Mouse (Mus musculus): ENCODE measurements around the gene Hist1h2af. TPM values are rescaled to one million over a fixed set of nuclear protein-coding genes. Genes with fewer than 3 reads are reported as not detected.
A peak's percentile ranks its signal among the peaks of the same experiment; 100 is the strongest.

The Hist1h2af gene
- polyA plus RNA-seq, 1 experiment, result 76.9 TPM

GRCm38 (mm10) chr13:23521703-23522102 is 12.0 kb upstream of the Hist1h2af start:
- H3K4me1 ChIP-seq (ENCODE audit: control insufficient read depth, insufficient read depth, low read length), result peaks cover 7% of the 10 kb centered on the region

GRCm38 (mm10) chr13:23523976-23524375 is 9.7 kb upstream of the Hist1h2af start:
- TF ChIP-seq POLR2A (IDR thresholded peaks at IDR 0.05; ENCODE audit: borderline replicate concordance, low read depth, low read length), result no peak
- no peak for TF ChIP-seq CTCF (IDR thresholded peaks at IDR 0.05; ENCODE audit: low read depth, low read length)
- H3K4me1 ChIP-seq (ENCODE audit: control insufficient read depth, insufficient read depth, low read length), result peaks cover 12% of the 10 kb centered on the region
- 0 out of 2 replicates have a peak overlapping the region, but pooled peaks have one; percentile 2 for H3K4me3 ChIP-seq (ENCODE audit: insufficient read depth, low read length)
- no peak overlapping the region for H3K27ac ChIP-seq (ENCODE audit: insufficient read depth, low read depth, low read length)

More at GRCm38 (mm10) chr13:23521703-23522102, 12.0 kb upstream of the Hist1h2af start:
- no peak overlapping the region for H3K27ac ChIP-seq (ENCODE audit: insufficient read depth, low read depth, low read length)
- no peak for TF ChIP-seq POLR2A (IDR thresholded peaks at IDR 0.05; ENCODE audit: borderline replicate concordance, low read depth, low read length)
- no peak for TF ChIP-seq CTCF (IDR thresholded peaks at IDR 0.05; ENCODE audit: low read depth, low read length)
- H3K4me3 ChIP-seq (ENCODE audit: insufficient read depth, low read length), result no peak overlapping the region; the same call in 1 of the 2 replicates

GRCm38 (mm10) chr13:23524654-23525053 is 9.1 kb upstream of the Hist1h2af start:
- no peak overlapping the region for H3K4me3 ChIP-seq (ENCODE audit: insufficient read depth, low read length)
- H3K27ac ChIP-seq (ENCODE audit: insufficient read depth, low read depth, low read length), result no peak overlapping the region
- TF ChIP-seq POLR2A (IDR thresholded peaks at IDR 0.05; ENCODE audit: borderline replicate concordance, low read depth, low read length) (no peak), CTCF (IDR thresholded peaks at IDR 0.05; ENCODE audit: low read depth, low read length) (peak; percentile 85)
- H3K4me1 ChIP-seq (ENCODE audit: control insufficient read depth, insufficient read depth, low read length), result peaks cover 14% of the 10 kb centered on the region

- no peak for TF ChIP-seq POLR2A (IDR thresholded peaks at IDR 0.05; ENCODE audit: borderline replicate concordance, low read depth, low read length)
- peaks cover 10% of the 10 kb centered on the region for H3K4me1 ChIP-seq (ENCODE audit: control insufficient read depth, insufficient read depth, low read length)
- peak overlapping the region; percentile 44 for H3K4me3 ChIP-seq (ENCODE audit: insufficient read depth, low read length)
- H3K27ac ChIP-seq (ENCODE audit: insufficient read depth, low read depth, low read length), result no peak overlapping the region
Observed at GRCm38 (mm10) chr13:23525901-23526300, 7.8 kb upstream of the Hist1h2af start.

- Histone ChIP-seq H3K4me1 (ENCODE audit: control insufficient read depth, insufficient read depth, low read length) (peaks cover 10% of the 10 kb centered on the region), H3K27ac (ENCODE audit: insufficient read depth, low read depth, low read length) (peak overlapping the region; percentile 32; the same call in 1 of the 2 replicates)
- TF ChIP-seq CTCF (IDR thresholded peaks at IDR 0.05; ENCODE audit: low read depth, low read length) (no peak), POLR2A (IDR thresholded peaks at IDR 0.05; ENCODE audit: borderline replicate concordance, low read depth, low read length) (no peak)
Observed at GRCm38 (mm10) chr13:23526312-23526711, 7.4 kb upstream of the Hist1h2af start.

GRCm38 (mm10) chr13:23529005-23529404 is 4.7 kb upstream of the Hist1h2af start:
- Histone ChIP-seq H3K27ac (ENCODE audit: insufficient read depth, low read depth, low read length) (no peak overlapping the region), H3K4me1 (ENCODE audit: control insufficient read depth, insufficient read depth, low read length) (peaks cover 16% of the 10 kb centered on the region)
- no peak for TF ChIP-seq CTCF (IDR thresholded peaks at IDR 0.05; ENCODE audit: low read depth, low read length)
- no peak for TF ChIP-seq POLR2A (IDR thresholded peaks at IDR 0.05; ENCODE audit: borderline replicate concordance, low read depth, low read length)

More at GRCm38 (mm10) chr13:23526312-23526711, 7.4 kb upstream of the Hist1h2af start:
- H3K4me3 ChIP-seq (ENCODE audit: insufficient read depth, low read length), result peak overlapping the region; percentile 69

GRCm38 (mm10) chr13:23529480-23530165 is 4.1 kb upstream of the Hist1h2af start:
- Histone ChIP-seq H3K4me3 (ENCODE audit: insufficient read depth, low read length) (peak overlapping the region; percentile 71), H3K4me1 (ENCODE audit: control insufficient read depth, insufficient read depth, low read length) (peaks cover 15% of the 10 kb centered on the region), H3K27ac (ENCODE audit: insufficient read depth, low read depth, low read length) (no peak overlapping the region)
- TF ChIP-seq POLR2A (IDR thresholded peaks at IDR 0.05; ENCODE audit: borderline replicate concordance, low read depth, low read length), result no peak
- no peak for TF ChIP-seq CTCF (IDR thresholded peaks at IDR 0.05; ENCODE audit: low read depth, low read length)

More at GRCm38 (mm10) chr13:23529005-23529404, 4.7 kb upstream of the Hist1h2af start:
- no peak overlapping the region for H3K4me3 ChIP-seq (ENCODE audit: insufficient read depth, low read length)

- peak overlapping the region; percentile 95 for H3K27ac ChIP-seq (ENCODE audit: insufficient read depth, low read depth, low read length)
- peaks cover 15% of the 10 kb centered on the region for H3K4me1 ChIP-seq (ENCODE audit: control insufficient read depth, insufficient read depth, low read length)
- no peak for TF ChIP-seq POLR2A (IDR thresholded peaks at IDR 0.05; ENCODE audit: borderline replicate concordance, low read depth, low read length)
- no peak for TF ChIP-seq CTCF (IDR thresholded peaks at IDR 0.05; ENCODE audit: low read depth, low read length)
Observed at GRCm38 (mm10) chr13:23530181-23530900, 3.4 kb upstream of the Hist1h2af start.

GRCm38 (mm10) chr13:23530901-23531875 is 2.5 kb upstream of the Hist1h2af start, which contains the start of gene Hist1h4h:
Hist1h4h (plus strand) TSS chr13:23531050.
- Histone ChIP-seq H3K4me1 (ENCODE audit: control insufficient read depth, insufficient read depth, low read length) (peaks cover 15% of the 10 kb centered on the region), H3K4me3 (ENCODE audit: insufficient read depth, low read length) (peak within 1 kb of the TSS; percentile 71), H3K27ac (ENCODE audit: insufficient read depth, low read depth, low read length) (peak within 1 kb of the TSS; percentile 95)
- peak; percentile 96 for TF ChIP-seq POLR2A (IDR thresholded peaks at IDR 0.05; ENCODE audit: borderline replicate concordance, low read depth, low read length)
- TF ChIP-seq CTCF (IDR thresholded peaks at IDR 0.05; ENCODE audit: low read depth, low read length), result no peak

More at GRCm38 (mm10) chr13:23530181-23530900, 3.4 kb upstream of the Hist1h2af start:
- H3K4me3 ChIP-seq (ENCODE audit: insufficient read depth, low read length), result peak overlapping the region; percentile 71
